Mouse (Mus musculus): Measurements from ENCODE around the gene Olfr332.
"Not testable (repeated sequence)": the region's sequence is repeated elsewhere in the genome, so short reads cannot be mapped to it uniquely, and the experiment has no call there.

Gene Olfr332

DNA sequence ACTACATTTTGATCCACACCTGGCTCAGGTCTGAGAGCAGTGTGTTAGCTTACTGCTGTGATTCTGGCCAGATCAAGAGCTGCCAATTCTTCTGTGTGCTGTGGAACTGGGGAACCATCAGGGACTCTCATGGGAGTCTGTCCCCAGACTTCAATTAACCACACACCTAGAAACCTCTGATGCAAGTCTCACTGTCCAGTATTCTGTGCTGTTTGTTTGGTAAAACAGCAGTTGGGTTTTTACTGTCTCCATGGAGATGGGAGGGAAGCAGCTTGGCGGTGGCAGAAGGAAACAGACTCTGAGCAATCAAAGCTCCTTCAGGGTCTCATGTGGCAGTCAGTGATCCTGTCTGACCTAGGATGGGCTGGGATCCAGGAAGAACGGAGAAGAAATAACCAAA is at the start of gene Olfr332:
Gene Olfr332, minus strand, starts transcription at position 101 of the 400 bp plus-strand sequence.
- DNase-seq (ENCODE audit: low spot score in 2 of 2) = no peak

DNA sequence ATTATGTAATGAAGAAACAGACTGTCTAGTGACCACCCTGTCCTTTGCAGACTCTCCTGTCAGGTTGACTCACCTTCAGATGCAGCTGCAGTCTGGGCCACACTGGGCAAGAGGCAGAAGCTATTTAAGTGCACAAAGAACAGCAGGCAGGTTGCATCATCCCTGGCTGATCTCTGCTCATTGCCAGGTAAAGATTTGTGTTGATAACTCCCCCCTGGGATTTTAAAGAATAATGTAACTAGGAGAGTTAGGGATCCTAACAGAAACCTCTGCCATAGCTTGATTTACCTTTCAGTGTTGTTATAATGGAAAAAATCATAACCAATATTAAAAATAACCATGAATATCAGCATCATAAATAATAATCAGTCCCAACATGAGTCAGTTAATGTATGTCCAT is 42.4 kb upstream of the Olfr332 start, which contains the start of gene Olfr330:
Gene Olfr330, minus strand, starts transcription at position 101 of the 400 bp plus-strand sequence.
- DNase-seq (ENCODE audit: low spot score in 2 of 2) = not testable (repeated sequence)

DNA sequence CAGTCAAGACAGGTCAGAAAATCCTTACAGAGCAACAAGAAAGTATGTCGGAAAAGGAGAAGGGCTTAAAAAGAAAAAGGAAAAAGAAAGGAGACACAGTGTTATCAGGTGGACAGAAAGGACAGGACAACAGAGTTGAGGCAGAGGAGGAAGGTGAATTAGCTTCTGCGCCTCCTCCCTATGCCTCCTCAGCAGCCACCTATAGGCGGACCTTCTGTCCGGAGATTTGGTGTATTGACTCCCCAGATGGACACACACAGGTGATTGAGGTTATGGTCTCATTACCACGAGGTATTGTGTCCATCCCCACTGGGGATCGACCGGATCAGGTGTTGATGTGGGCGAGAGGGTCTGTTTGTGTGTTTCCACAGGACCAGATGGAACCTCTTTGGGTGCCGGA is 27.4 kb upstream of the Olfr332 start:
- DNase-seq (ENCODE audit: low spot score in 2 of 2) = peak; percentile 25 to 38

DNA sequence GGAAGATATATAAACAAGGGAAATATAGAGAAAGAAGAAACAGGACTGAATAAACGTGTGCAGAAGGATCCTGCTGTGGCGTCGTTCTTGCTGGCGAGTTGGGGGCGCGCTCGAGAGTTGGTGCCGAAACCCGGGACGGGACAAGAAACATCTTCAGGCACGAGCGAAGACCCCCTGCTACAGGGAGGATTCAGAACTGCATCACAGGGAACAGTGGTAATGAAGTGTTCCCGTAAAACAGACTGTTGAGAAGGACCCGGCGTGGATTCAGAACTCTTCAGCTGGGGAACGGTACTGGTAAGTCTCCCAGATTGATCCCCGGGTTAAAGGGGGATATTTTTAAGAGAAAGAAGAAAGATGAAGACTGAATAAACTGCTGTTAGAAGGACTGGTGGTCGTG is 26.6 kb upstream of the Olfr332 start:
- DNase-seq (ENCODE audit: low spot score in 2 of 2) = peak; percentile 80 to 98

DNA sequence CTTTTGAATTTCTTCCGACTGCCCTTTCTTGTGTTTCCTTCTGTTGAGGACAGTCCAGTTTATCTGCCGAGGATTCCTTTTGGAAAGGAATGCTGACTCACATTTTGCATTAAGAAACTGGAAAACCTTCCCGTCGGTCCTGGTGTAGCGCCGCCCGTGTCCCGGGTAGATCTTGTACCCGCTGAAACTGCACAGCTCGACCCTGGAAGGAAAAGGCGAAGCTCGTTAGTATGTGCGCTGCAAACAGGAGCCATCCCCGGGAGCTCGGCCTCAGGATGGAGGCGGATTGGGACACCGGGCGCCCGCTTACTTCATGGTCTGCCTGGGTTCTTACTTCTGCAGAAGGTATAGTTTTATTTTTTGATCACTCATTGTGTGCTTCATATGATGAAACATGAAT is 16.7 kb upstream of the Olfr332 start:
- not testable (repeated sequence) for DNase-seq (ENCODE audit: low spot score in 2 of 2)

DNA sequence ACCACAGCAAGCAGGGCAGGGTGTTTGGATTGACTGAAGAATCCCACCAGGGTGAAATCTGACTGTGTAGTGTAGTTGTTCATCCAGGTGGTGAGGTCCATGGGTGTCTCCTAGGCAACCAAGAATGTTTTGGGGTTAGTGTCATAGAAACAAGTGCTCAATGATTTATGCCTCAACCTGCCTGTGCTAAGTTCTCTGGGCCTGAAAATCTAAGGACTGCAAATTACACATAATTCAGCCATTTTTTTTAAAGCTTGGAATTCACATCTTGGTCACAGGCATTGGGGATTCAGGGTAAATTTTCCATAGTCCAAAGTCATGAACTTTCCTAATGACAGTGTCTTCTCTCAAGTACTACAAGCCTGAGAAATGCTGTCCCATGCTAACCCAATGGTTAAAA is 10.1 kb upstream of the Olfr332 start, which contains the start of gene Olfr331:
Gene Olfr331, minus strand, starts transcription at position 101 of the 400 bp plus-strand sequence.
- DNase-seq (ENCODE audit: low spot score in 2 of 2) = not testable (repeated sequence)

DNA sequence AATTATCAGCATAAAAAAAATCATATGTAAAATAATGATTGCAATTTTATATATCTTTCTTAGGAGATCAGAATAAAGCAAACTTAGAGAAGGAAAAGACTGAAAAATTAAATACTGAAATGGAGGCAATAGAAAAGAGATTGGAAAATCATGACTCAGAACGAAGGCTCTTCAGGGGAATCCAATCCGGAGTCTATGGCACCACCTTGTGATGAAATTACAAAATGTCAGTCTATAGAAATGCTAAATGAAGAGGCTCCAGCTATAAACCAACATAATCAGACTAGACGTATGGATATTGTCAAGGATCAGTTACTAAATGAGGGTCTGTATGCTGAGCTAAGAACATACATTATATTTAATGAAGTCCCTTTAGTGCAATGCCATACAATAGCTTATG is 6.9 kb upstream of the Olfr332 start:
- no peak for DNase-seq (ENCODE audit: low spot score in 2 of 2)

DNA sequence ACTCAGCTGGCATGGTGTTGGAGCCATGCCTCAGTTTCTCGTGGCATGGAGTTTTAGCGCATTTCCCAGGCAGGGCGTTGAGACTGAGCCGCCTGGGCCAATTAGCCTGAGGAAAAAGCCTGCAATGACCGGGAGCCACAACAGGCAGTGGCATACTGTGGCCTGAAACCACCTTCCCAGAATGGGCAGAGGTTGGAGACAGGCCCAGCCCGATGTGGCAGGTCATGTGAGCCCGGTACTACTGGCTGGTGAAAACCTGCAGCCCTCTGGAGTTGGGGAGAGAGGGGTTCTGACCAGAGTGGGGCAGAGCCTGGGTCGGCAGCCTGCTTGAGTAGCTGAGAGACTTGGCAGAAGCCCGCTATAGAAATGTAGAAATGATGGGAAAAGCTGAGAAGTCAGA is 6.4 kb upstream of the Olfr332 start:
- DNase-seq (ENCODE audit: low spot score in 2 of 2) = no peak

DNA sequence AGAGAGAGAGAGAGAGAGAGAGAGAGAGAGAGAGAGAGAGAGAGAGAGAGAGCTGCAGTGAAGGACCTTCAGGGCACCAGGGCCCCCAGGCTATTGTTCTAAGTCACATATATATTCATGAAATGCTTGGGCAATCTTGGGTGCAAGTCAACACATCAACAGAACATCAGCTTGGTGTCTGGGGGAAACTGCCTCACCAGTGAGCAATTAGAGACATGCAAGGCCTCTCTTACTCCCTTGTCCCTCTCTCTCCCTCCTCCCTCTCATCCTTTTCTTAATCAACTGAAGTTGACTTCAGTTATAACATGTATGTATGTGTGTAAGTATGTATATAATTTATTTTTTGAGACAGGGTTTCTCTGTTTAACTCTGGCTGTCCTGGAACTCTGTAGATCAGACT is 30.2 kb downstream of the Olfr332 start, which contains the start of gene Olfr30:
Gene Olfr30, minus strand, starts transcription at position 101 of the 400 bp plus-strand sequence.
- no peak for DNase-seq (ENCODE audit: low spot score in 2 of 2)

DNA sequence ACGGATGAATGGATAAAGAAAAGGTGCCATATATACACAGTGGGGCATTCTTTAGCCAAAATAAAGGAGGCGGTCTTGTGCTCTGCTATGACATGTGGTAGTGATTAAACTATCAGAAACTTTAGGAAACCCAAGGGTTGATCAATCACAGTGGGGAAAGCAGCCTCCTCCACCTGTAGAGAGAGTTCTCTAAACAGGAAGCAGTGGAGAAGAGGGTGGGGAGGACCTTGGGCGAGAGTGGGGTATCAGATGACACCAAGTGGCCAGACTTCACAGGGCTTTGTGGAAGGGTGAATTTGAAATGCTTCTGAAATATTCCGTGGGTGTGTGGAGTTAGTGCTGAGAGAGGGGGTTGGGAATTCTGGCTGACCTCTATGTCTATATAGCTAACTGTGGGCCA is 38.8 kb downstream of the Olfr332 start:
- DNase-seq (ENCODE audit: low spot score in 2 of 2) = no peak

DNA sequence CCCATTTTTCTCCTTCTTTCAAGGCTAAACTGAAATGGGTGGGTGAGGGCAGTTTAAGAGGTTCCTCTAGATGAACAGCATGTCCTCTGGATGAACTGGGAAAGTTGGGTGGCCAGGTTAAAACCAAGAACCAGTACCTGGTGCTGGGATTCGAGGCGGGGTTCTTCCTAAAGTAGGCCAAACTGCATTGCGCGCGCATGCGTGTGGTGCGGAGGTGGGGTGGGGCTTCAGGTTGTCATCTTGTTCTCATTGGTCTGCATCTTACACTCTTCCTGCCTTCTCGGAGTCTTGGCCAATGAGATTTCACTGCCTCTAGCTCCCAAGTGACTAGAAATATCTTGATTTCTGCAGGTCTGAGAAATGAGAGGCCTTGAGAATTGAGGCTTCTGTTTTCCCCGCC is 39.6 kb downstream of the Olfr332 start, which contains the start of gene Lypd9:
Gene Lypd9, minus strand, starts transcription at position 165 of the 400 bp plus-strand sequence.
- DNase-seq (ENCODE audit: low spot score in 2 of 2) = no peak

Measured in cerebellum, postnatal 4 days (tissue).